Mouse (Mus musculus): ENCODE data around the gene Asb17. TPM values are rescaled to one million over a fixed set of nuclear protein-coding genes. Genes with fewer than 3 reads are reported as not detected.
A peak's percentile ranks its signal among the peaks of the same experiment; 100 is the strongest.
"Not testable (repeated sequence)": the region's sequence is repeated elsewhere in the genome, so short reads cannot be mapped to it uniquely, and the experiment has no call there.

The Asb17 gene
- polyA plus RNA-seq, 1 experiment from 2014 or later = 0.12 TPM

DNA sequence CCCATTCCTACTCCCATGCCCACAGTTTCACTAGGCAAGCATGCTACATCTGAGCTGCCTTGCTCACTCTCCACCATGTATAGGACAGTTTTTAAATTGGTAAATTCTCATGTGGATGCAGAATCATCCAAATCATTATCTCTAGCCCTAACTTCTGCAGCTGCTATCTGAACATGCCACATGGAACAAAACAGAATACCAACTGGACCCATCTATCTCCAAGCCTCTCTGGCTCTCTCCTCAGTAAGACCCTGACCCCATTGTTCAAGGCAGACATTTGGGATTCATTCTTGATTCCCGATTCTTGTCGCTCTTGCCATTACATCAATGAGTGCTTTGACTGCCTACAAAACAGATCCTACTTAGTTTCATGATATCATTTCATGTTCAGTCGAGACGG, 2.1 kb downstream of the Asb17 start:
- DNase-seq (ENCODE audit: low read depth, low spot score) (no peak), ATAC-seq (no peak)
- in situ Hi-C loops (cut with MboI; ENCODE audit: low pct_unique_long_range_greater_than_20kb) = no loop called here
- H3K27me3 ChIP-seq = no peaks in the 10 kb centered on the region
- POLR2A ChIA-PET = interaction anchor here (0.6 to 1.1 kb wide), 3 partner anchors 10 to 1270 kb away, joined by 3 read pairs; no protein-coding TSS in a partner anchor
- TF ChIP-seq CTCF (IDR thresholded peaks at IDR 0.05) = no peak
- CTCF ChIA-PET = interaction anchor here (0.8 to 3.2 kb wide), 6 partner anchors 8 to 37 kb away, joined by 3 to 8 read pairs (median 4); no protein-coding TSS in a partner anchor

GRCm38 (mm10) chr3:153847207-153847733, 3.3 kb downstream of the Asb17 start:
- in situ Hi-C loops (cut with MboI; ENCODE audit: low pct_unique_long_range_greater_than_20kb) = no loop called here
- DNase-seq (ENCODE audit: low read depth, low spot score) (no peak), ATAC-seq (no peak)
- no peak for TF ChIP-seq CTCF (IDR thresholded peaks at IDR 0.05)
- CTCF ChIA-PET = interaction anchor here (1.3 to 3.2 kb wide), 4 partner anchors 7 to 29 kb away, joined by 3 to 8 read pairs (median 6); no protein-coding TSS in a partner anchor
- H3K27me3 ChIP-seq = no peaks in the 10 kb centered on the region
- POLR2A ChIA-PET = interaction anchor here (0.9 kb wide), 1 partner anchor 10 kb away, joined by 3 read pairs; no protein-coding TSS in a partner anchor

GRCm38 (mm10) chr3:153849368-153850015, 5.5 kb downstream of the Asb17 start:
- H3K27me3 ChIP-seq = no peaks in the 10 kb centered on the region
- DNase-seq (ENCODE audit: low read depth, low spot score) (no peak), ATAC-seq (no peak)
- in situ Hi-C loops (cut with MboI; ENCODE audit: low pct_unique_long_range_greater_than_20kb) = no loop called here
- TF ChIP-seq CTCF (IDR thresholded peaks at IDR 0.05) = no peak
- ChIA-PET POLR2A (no interaction called here), CTCF (interaction anchor here (0.7 to 1.4 kb wide), 3 partner anchors 8 to 18 kb away, joined by 3 read pairs; no protein-coding TSS in a partner anchor)

- DNase-seq (ENCODE audit: low read depth, low spot score) = no peak
- no peaks in the 10 kb centered on the region for H3K27me3 ChIP-seq
- no peak for TF ChIP-seq CTCF (IDR thresholded peaks at IDR 0.05)
- ATAC-seq = no peak
- ChIA-PET POLR2A (no interaction called here), CTCF (interaction anchor here (1.1 kb wide), 1 partner anchor 45 kb away, joined by 3 read pairs; no protein-coding TSS in a partner anchor)
- in situ Hi-C loops (cut with MboI; ENCODE audit: low pct_unique_long_range_greater_than_20kb) = no loop called here
Observed at GRCm38 (mm10) chr3:153850759-153851158, 6.8 kb downstream of the Asb17 start.

GRCm38 (mm10) chr3:153852266-153852665, 8.3 kb downstream of the Asb17 start:
- POLR2A ChIA-PET = interaction anchor here (0.6 to 1.1 kb wide), 2 partner anchors 92 to 498 kb away, joined by 3 read pairs; partner anchors contain the start of gene Acadm
- H3K27me3 ChIP-seq = peaks cover 4% of the 10 kb centered on the region
- in situ Hi-C loops (cut with MboI; ENCODE audit: low pct_unique_long_range_greater_than_20kb) = no loop called here
- TF ChIP-seq CTCF (IDR thresholded peaks at IDR 0.05) = no peak
- CTCF ChIA-PET = no interaction called here
- no peak for DNase-seq (ENCODE audit: low read depth, low spot score)
- ATAC-seq = no peak

DNA sequence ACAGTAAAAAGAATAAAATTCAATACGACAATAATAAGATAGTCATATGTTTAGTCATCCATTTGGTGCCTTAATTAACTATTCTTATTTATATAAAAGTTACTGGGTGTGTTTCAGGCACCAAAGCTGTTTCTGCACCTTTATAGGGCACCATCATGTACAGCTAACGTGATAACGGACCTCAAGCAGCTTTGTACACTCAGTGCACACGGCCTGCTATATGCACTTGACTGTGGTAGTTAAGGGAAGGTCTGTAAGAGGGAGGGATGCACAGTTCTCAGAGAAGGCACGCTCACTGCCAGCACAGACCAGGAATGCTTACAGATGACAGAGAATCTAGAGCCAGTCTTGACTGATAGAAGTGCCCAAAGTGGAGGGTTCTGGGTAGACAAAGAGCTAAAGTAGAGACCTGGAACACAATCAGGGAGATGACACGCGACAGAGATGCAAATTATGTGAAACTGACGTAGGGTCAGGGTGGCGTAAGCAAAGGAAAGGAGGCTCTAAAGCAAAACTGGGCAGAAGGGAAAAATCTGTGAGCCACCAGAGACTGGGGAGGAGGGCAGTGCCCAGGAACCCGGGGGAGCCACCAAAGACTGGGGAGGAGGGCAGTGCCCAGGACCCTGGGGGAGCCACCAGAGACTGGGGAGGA, 14.5 kb downstream of the Asb17 start:
- in situ Hi-C loops (cut with MboI; ENCODE audit: low pct_unique_long_range_greater_than_20kb) = no loop called here
- ATAC-seq (no peak), DNase-seq (ENCODE audit: low read depth, low spot score) (no peak)
- TF ChIP-seq CTCF (IDR thresholded peaks at IDR 0.05) = no peak
- ChIA-PET POLR2A (no interaction called here), CTCF (interaction anchor here (0.9 kb wide), 1 partner anchor 11 kb away, joined by 3 read pairs; no protein-coding TSS in a partner anchor)
- peaks cover 4% of the 10 kb centered on the region for H3K27me3 ChIP-seq

DNA sequence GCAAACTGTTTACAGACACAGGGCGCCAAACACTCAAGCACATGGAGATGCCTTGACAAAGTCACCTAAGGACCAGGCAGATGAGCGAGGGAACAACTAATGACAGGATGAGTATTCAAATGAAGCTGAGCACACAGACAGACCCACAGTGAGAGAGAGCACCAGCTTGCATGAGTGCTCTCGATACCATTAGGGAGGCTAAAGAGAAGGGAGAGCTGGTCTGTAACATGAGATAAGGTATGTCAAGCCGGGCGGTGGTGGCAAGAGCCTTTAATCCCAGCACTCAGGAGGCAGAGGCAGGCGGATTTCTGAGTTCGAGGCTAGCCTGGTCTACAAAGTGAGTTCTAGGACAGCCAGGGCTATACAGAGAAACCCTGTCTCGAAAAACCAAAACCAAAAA, 16.4 kb downstream of the Asb17 start:
- in situ Hi-C loops (cut with MboI; ENCODE audit: low pct_unique_long_range_greater_than_20kb); POLR2A ChIA-PET; ATAC-seq; H3K27me3 ChIP-seq; DNase-seq (ENCODE audit: low read depth, low spot score): not testable (repeated sequence)
- CTCF ChIA-PET = interaction anchor here (1.1 kb wide), 1 partner anchor 8 kb away, joined by 3 read pairs; no protein-coding TSS in a partner anchor

DNA sequence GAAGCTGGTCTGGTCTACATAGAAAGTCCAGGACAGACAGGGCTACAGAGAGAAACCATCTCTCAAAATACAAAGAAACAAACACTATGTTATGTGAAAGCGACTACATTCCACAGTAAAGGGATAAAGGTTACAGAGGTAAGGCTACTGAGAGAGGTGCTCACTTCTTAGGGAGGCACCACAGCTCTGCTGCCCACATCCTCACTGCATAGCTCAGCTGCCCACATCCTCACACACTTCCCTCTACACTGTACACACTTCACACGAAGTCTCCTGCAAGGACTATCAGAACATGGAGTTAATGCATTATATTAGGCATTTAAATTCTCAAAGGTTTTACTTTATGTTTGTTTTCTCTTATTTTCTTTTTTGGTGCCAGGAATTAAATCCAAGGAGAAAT, 19.8 kb downstream of the Asb17 start:
- TF ChIP-seq CTCF (IDR thresholded peaks at IDR 0.05) = no peak
- CTCF ChIA-PET = no interaction called here
- in situ Hi-C loops (cut with MboI; ENCODE audit: low pct_unique_long_range_greater_than_20kb) = no loop called here
- no peaks in the 10 kb centered on the region for H3K27me3 ChIP-seq
- DNase-seq (ENCODE audit: low read depth, low spot score) (no peak), ATAC-seq (no peak)
- POLR2A ChIA-PET = no interaction called here

DNA sequence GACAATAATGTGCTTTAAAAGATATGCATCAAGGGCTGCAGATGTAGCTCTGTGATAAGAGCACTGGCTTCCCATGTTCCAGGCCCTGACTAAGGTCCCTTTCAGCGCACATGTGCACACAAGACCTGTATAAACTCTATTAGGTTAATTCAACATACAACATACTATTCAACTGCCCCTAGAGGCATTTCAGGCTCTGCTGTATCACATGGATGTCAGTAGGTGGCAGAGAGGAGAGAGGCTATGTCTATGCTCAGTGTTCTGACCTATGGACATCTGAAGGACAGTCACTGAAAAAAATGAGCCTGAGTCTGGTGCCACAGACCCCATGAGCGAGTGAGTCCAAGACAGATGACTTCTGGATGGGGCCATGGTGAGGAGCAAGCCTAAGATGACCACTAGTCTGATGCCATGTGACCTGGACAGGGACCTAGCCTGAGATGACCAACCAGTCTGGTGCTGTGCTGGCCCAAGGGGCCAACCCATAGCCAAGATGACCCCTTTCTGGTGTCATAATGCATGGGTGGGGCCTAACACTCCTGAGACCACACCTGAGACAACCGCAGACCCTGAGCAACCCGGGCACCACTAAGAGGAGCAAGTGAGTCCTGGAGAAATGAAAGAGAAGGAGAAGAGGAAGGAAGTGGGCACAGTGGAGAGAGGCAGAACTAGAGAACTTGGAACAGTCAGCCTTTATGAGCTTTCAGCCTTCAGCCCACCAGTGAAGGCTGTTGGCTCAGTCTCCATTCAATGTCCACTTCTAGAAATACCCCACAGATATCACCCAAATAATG, 20.8 kb downstream of the Asb17 start:
- ATAC-seq (no peak), DNase-seq (ENCODE audit: low read depth, low spot score) (no peak)
- ChIA-PET POLR2A (no interaction called here), CTCF (interaction anchor here (1.2 kb wide), 1 partner anchor 8 kb away, joined by 3 read pairs; no protein-coding TSS in a partner anchor)
- peak; percentile 21 for TF ChIP-seq CTCF (IDR thresholded peaks at IDR 0.05)
- H3K27me3 ChIP-seq = no peaks in the 10 kb centered on the region
- in situ Hi-C loops (cut with MboI; ENCODE audit: low pct_unique_long_range_greater_than_20kb) = no loop called here

Measured in Patski (cell line).